Mouse (Mus musculus): ENCODE results near the gene Anapc2. TPM values are rescaled to one million over a fixed set of nuclear protein-coding genes. Genes with fewer than 3 reads are reported as not detected.

The Anapc2 gene
- polyA plus RNA-seq, 1 experiment, result 29.3 TPM

DNA sequence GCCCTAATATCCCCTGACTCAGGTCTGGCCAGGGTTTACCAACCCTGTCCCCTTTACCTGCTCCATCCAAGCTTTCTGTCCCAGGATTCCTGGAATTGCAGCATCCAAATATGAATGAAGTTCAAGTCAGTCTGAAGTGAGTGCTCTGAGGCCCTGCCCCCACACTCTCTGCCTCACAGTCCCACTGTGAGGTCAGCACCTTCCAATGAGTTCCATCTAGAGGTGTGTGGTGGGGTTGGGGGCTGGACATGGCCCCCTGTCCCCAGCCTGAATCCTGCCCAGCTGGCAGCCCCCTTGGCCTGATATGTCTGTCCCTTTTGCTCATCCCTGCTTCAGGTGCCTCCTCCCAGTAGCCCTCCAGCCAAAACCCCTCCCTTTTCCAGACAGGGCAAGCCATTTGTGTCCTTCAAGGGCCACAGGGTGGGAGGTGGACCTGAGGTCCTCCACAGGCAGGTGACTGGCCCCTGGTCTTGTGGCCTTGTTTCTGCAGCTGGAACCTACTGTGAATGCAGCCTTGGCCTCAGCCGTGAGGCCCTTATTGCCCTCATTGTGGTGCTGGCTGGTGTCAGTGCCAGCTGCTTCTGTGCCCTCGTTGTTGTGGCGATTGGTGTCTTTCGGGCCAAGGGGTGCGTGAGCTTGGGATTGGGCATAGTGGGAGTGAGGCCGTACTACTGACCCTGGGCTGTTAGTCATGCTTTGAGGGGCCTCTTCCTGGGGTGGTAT, 15.8 kb downstream of the Anapc2 start, which contains the start of gene Tmem210:
Tmem210 (plus strand) TSS at position 219 of the 723 bp plus-strand sequence.
- peaks cover 8% of the 10 kb centered on the region for H3K4me1 ChIP-seq (ENCODE audit: control insufficient read depth, insufficient read depth, low read length)
- TF ChIP-seq POLR2A (IDR thresholded peaks at IDR 0.05; ENCODE audit: control insufficient read depth, low read depth, low read length) (peak; percentile 63), CTCF (IDR thresholded peaks at IDR 0.05; ENCODE audit: control insufficient read depth, insufficient read depth, insufficient replicate concordance, low read depth, low read length) (no peak)
- H3K27me3 ChIP-seq (ENCODE audit: control insufficient read depth, insufficient read depth, low read length), result no peaks in the 10 kb centered on the region
- H3K4me3 ChIP-seq (ENCODE audit: control insufficient read depth, low read depth, low read length), result peak within 1 kb of the TSS; percentile 76
- H3K36me3 ChIP-seq (ENCODE audit: control insufficient read depth, insufficient read depth, low read length), result peaks cover 5% of the 10 kb centered on the region
- peak within 1 kb of the TSS; percentile 54 for H3K27ac ChIP-seq (ENCODE audit: control insufficient read depth, insufficient read depth, low read depth, low read length)

DNA sequence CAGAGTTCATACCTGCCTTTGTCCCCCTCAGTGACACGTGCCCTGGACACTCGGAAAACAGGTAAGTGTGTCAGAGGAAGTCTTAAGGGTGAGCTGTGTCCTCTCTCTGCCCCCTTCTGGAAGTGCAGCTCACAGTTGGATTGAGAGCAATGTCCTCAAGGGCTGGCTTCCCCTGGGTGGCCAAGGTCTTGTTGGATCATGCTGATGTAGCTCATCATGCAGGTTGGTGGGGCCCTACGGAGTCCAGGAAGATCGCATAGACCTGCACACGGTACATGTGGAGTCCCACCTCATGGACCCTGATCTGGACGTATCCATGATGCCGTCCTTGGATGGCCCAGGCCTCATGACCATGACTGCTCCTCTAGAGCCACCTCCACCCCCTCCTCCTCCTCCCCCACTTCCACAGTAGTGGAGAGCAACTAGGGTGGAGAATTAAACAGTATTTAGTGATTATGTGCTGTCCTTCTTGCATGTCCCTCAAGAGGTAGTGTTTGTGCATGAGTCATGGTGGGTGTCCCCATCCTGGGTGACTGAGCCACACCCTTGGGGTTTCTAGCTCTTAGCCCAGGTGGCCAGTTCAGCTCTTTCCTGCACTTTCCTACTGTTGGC, 16.6 kb downstream of the Anapc2 start:
- no peak overlapping the region for H3K27ac ChIP-seq (ENCODE audit: control insufficient read depth, insufficient read depth, low read depth, low read length)
- peaks cover 5% of the 10 kb centered on the region for H3K36me3 ChIP-seq (ENCODE audit: control insufficient read depth, insufficient read depth, low read length)
- peaks cover 8% of the 10 kb centered on the region for H3K4me1 ChIP-seq (ENCODE audit: control insufficient read depth, insufficient read depth, low read length)
- H3K27me3 ChIP-seq (ENCODE audit: control insufficient read depth, insufficient read depth, low read length), result no peaks in the 10 kb centered on the region
- peak overlapping the region; percentile 76 for H3K4me3 ChIP-seq (ENCODE audit: control insufficient read depth, low read depth, low read length)
- TF ChIP-seq CTCF (IDR thresholded peaks at IDR 0.05; ENCODE audit: control insufficient read depth, insufficient read depth, insufficient replicate concordance, low read depth, low read length) (no peak), POLR2A (IDR thresholded peaks at IDR 0.05; ENCODE audit: control insufficient read depth, low read depth, low read length) (no peak)

DNA sequence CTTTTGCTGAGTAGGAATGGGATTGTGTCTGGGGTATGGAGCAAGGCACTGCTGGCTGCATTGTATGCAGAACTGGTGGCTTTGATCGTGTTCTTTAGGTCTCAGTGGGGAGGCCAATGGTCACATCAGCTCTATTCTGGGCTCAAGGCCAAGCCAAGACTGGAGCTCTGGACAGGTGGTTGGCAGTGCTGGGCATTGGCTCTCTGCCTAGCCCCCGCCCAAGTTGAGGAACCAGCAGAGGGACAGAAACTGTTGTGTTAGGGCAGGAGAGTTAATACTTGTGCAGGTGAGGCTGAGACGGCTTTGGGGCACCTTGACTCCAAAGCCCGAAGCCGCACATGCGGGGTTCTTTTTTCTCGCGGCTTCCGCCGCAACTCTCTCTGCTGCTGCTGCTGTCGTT, 17.4 kb downstream of the Anapc2 start, which contains the start of gene Lrrc26:
Lrrc26 (plus strand) TSS at position 265 of the 400 bp plus-strand sequence.
- TF ChIP-seq POLR2A (IDR thresholded peaks at IDR 0.05; ENCODE audit: control insufficient read depth, low read depth, low read length), result no peak
- TF ChIP-seq CTCF (IDR thresholded peaks at IDR 0.05; ENCODE audit: control insufficient read depth, insufficient read depth, insufficient replicate concordance, low read depth, low read length), result no peak
- peaks cover 8% of the 10 kb centered on the region for H3K4me1 ChIP-seq (ENCODE audit: control insufficient read depth, insufficient read depth, low read length)
- peak within 1 kb of the TSS; percentile 76 for H3K4me3 ChIP-seq (ENCODE audit: control insufficient read depth, low read depth, low read length)
- no peaks in the 10 kb centered on the region for H3K27me3 ChIP-seq (ENCODE audit: control insufficient read depth, insufficient read depth, low read length)
- H3K36me3 ChIP-seq (ENCODE audit: control insufficient read depth, insufficient read depth, low read length), result peaks cover 4% of the 10 kb centered on the region
- no peak within 1 kb of the TSS for H3K27ac ChIP-seq (ENCODE audit: control insufficient read depth, insufficient read depth, low read depth, low read length)

DNA sequence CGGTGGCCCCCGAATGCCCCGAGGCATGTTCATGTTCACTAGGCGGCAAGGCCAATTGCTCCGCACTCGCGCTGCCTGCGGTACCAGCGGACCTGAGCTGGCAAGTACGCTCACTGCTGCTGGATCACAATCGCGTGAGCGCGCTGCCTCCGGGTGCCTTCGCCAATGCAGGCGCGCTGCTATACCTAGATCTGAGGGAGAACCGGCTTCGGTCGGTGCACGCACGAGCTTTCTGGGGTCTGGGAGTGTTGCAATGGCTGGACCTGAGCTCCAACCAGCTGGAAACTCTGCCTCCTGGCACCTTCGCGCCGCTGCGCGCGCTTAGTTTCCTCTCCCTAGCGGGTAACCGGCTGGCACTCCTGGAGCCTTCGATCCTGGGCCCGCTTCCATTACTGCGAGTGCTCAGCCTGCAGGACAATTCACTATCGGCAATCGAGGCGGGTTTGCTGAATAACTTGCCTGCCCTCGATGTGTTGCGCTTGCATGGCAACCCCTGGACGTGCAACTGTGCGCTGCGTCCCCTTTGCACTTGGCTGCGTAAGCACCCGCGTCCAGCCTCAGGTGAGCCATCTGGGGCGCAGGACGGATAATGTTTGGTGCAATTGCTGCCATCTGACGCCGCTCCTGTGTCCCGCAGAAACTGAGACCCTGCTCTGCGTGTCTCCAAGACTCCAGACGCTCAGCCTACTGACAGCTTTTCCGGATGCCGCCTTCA, 18.0 kb downstream of the Anapc2 start:
- Histone ChIP-seq H3K4me1 (ENCODE audit: control insufficient read depth, insufficient read depth, low read length) (peaks cover 8% of the 10 kb centered on the region), H3K27ac (ENCODE audit: control insufficient read depth, insufficient read depth, low read depth, low read length) (no peak overlapping the region), H3K4me3 (ENCODE audit: control insufficient read depth, low read depth, low read length) (peak overlapping the region; percentile 76), H3K27me3 (ENCODE audit: control insufficient read depth, insufficient read depth, low read length) (no peaks in the 10 kb centered on the region), H3K36me3 (ENCODE audit: control insufficient read depth, insufficient read depth, low read length) (no peaks in the 10 kb centered on the region; the same call in 1 of the 2 replicates)
- TF ChIP-seq POLR2A (IDR thresholded peaks at IDR 0.05; ENCODE audit: control insufficient read depth, low read depth, low read length) (0 out of 2 replicates have a peak, but pooled peaks have one; percentile 2), CTCF (IDR thresholded peaks at IDR 0.05; ENCODE audit: control insufficient read depth, insufficient read depth, insufficient replicate concordance, low read depth, low read length) (no peak)

DNA sequence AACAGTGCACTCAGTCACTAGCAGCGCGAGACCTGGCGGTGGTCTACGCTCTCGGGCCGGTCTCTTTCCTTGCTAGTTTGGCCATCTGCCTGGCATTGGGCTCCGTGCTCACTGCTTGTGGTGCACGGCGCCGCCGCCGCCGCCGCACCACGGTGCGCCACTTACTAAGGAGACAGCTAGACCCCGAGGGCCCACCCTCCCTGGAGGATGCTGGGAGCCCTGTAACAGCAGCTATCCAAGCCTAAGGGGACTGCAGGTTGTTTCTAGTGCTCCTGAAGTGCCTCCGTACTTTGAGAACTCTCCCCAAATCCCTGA, 18.5 kb downstream of the Anapc2 start:
- Histone ChIP-seq H3K4me3 (ENCODE audit: control insufficient read depth, low read depth, low read length) (peak overlapping the region; percentile 76), H3K27me3 (ENCODE audit: control insufficient read depth, insufficient read depth, low read length) (no peaks in the 10 kb centered on the region), H3K4me1 (ENCODE audit: control insufficient read depth, insufficient read depth, low read length) (peaks cover 8% of the 10 kb centered on the region), H3K27ac (ENCODE audit: control insufficient read depth, insufficient read depth, low read depth, low read length) (no peak overlapping the region), H3K36me3 (ENCODE audit: control insufficient read depth, insufficient read depth, low read length) (no peaks in the 10 kb centered on the region)
- TF ChIP-seq CTCF (IDR thresholded peaks at IDR 0.05; ENCODE audit: control insufficient read depth, insufficient read depth, insufficient replicate concordance, low read depth, low read length) (no peak), POLR2A (IDR thresholded peaks at IDR 0.05; ENCODE audit: control insufficient read depth, low read depth, low read length) (no peak)

DNA sequence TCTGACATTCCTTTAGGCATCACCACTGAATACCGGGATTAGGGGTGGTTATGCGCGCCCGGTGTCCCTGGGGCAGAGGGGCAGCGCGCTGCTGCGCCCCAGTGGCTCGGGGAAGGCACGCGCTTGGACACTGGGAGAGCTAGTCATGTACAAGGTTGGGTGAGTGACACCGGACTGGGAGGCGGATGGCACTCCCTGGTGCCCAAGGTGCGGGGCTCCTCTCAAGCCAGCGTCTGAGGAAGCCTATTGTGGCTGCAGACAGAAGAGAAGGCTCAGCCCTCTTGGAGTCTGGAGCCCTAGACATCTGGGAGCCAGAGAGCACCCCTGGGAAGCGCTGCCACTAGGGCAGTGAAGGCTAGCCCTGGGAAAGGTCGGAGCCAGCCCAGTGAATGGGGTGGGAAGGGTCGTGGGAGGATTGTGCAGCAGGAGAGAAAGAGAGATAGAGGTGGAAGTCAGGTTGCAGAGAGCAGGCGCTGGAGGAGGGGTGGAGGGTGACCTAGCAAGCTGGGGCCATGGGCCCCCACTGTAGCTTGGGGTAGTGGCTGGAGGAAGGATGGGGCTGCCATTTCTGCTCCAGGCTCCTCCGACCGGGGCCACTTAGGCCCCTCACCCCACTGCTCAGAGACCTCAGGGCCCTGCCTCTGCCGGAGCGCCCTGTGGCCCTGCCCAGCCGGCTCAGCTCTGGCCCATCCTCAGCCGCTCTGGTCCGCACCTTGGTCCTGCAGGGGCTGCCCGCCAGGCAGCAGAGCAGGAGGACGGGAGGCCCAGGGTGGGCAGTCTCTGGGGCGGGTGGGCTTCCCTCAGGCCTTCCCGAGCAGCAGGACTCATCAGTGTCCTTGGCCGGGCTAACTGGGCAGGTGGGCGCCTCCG, 19.1 kb downstream of the Anapc2 start:
- Histone ChIP-seq H3K4me3 (ENCODE audit: control insufficient read depth, low read depth, low read length) (peak overlapping the region; percentile 76), H3K27me3 (ENCODE audit: control insufficient read depth, insufficient read depth, low read length) (no peaks in the 10 kb centered on the region), H3K36me3 (ENCODE audit: control insufficient read depth, insufficient read depth, low read length) (no peaks in the 10 kb centered on the region), H3K27ac (ENCODE audit: control insufficient read depth, insufficient read depth, low read depth, low read length) (no peak overlapping the region), H3K4me1 (ENCODE audit: control insufficient read depth, insufficient read depth, low read length) (peaks cover 8% of the 10 kb centered on the region)
- TF ChIP-seq POLR2A (IDR thresholded peaks at IDR 0.05; ENCODE audit: control insufficient read depth, low read depth, low read length), result no peak
- TF ChIP-seq CTCF (IDR thresholded peaks at IDR 0.05; ENCODE audit: control insufficient read depth, insufficient read depth, insufficient replicate concordance, low read depth, low read length), result no peak

Data from testis, adult 2 months (tissue).